Mouse (Mus musculus): ENCODE measurements at regions not wholly inside any gene's neighbourhood (a gene's known extent, or its start where the extent isn't known, plus 50 kb on each side); places are given as distances from the start of the nearest gene placed in this dataset.

GRCm38 (mm10) chr13:71657898-71658297 lies 305.6 kb downstream of the Irx1 start:
- Histone ChIP-seq H3K9ac (ENCODE audit: control insufficient read depth, low read depth, low read length, poor library complexity, severe bottlenecking) (no peak overlapping the region), H3K36me3 (ENCODE audit: control insufficient read depth in 1 of 2, insufficient read depth in 2 of 2, low read length in 2 of 2) (no peaks in the 10 kb centered on the region), H3K4me1 (ENCODE audit: control insufficient read depth in 1 of 2, insufficient read depth in 2 of 2, low read length in 2 of 2) (no peaks in the 10 kb centered on the region), H3K4me3 (ENCODE audit: control insufficient read depth in 1 of 2, insufficient read depth in 1 of 2, low read depth in 2 of 2, low read length in 2 of 2) (no peak overlapping the region), H3K27me3 (ENCODE audit: control insufficient read depth in 1 of 2, insufficient read depth in 2 of 2, low read length in 2 of 2) (no peaks in the 10 kb centered on the region), H3K27ac (ENCODE audit: control insufficient read depth, low read depth, low read length) (no peak overlapping the region), H3K9me3 (replicated peaks; ENCODE audit: insufficient read depth, low read length) (no peaks in the 10 kb centered on the region), H3K79me2 (ENCODE audit: control insufficient read depth, insufficient read depth, low read length, poor library complexity) (no peaks in the 10 kb centered on the region)
- no peak for TF ChIP-seq TBP (IDR thresholded peaks at IDR 0.05; ENCODE audit: low read depth, low read length)
- TF ChIP-seq SIN3A (IDR thresholded peaks at IDR 0.05; ENCODE audit: low read length): no peak
- TF ChIP-seq CHD1 (IDR thresholded peaks at IDR 0.05; ENCODE audit: low read depth, low read length): no peak
- no peak for TF ChIP-seq POLR2A (IDR thresholded peaks at IDR 0.05; ENCODE audit: control insufficient read depth in 1 of 2, insufficient read depth in 1 of 2, low read depth in 1 of 2, low read length in 2 of 2, poor library complexity in 1 of 2)
- no peak for TF ChIP-seq RCOR1 (IDR thresholded peaks at IDR 0.05; ENCODE audit: low read depth, low read length)
- TF ChIP-seq ZC3H11A (IDR thresholded peaks at IDR 0.05; ENCODE audit: low read depth, low read length): no peak
- TF ChIP-seq MAX (IDR thresholded peaks at IDR 0.05; ENCODE audit: low read length): no peak
- no peak for TF ChIP-seq HCFC1 (IDR thresholded peaks at IDR 0.05; ENCODE audit: low read depth, low read length)
- TF ChIP-seq POLR2AphosphoS5 (IDR thresholded peaks at IDR 0.05; ENCODE audit: borderline replicate concordance, low read depth, low read length): no peak
- no peak for TF ChIP-seq BHLHE40 (IDR thresholded peaks at IDR 0.05; ENCODE audit: borderline replicate concordance, low read depth, low read length)
- TF ChIP-seq SMC3 (IDR thresholded peaks at IDR 0.05; ENCODE audit: low read depth, low read length): no peak
- no peak for TF ChIP-seq MAZ (IDR thresholded peaks at IDR 0.05; ENCODE audit: low read depth, low read length)
- TF ChIP-seq GATA1 (IDR thresholded peaks at IDR 0.05; ENCODE audit: low read depth, low read length): no peak
- TF ChIP-seq ZKSCAN1 (IDR thresholded peaks at IDR 0.05; ENCODE audit: low read depth, low read length): no peak
- TF ChIP-seq GABPA (IDR thresholded peaks at IDR 0.05; ENCODE audit: low read depth, low read length): no peak
- no peak for TF ChIP-seq UBTF (IDR thresholded peaks at IDR 0.05; ENCODE audit: borderline replicate concordance, insufficient read depth, low read depth, low read length)
- no peak for TF ChIP-seq JUND (IDR thresholded peaks at IDR 0.05; ENCODE audit: low read depth, low read length)
- no peak for DNase-seq (ENCODE audit: low read depth, low spot score)

GRCm38 (mm10) chr13:71653939-71654467 lies 309.5 kb downstream of the Irx1 start:
- H3K4me3 ChIP-seq (ENCODE audit: control insufficient read depth in 1 of 2, insufficient read depth in 1 of 2, low read depth in 2 of 2, low read length in 2 of 2): no peak overlapping the region
- no peak for TF ChIP-seq MYB (IDR thresholded peaks at IDR 0.05; ENCODE audit: low read depth, low read length)
- TF ChIP-seq SIN3A (IDR thresholded peaks at IDR 0.05; ENCODE audit: low read length): no peak
- no peak for TF ChIP-seq TCF12 (IDR thresholded peaks at IDR 0.05; ENCODE audit: low read depth, low read length)
- no peak for TF ChIP-seq CHD2 (IDR thresholded peaks at IDR 0.05; ENCODE audit: low read length)
- no peak for TF ChIP-seq MAX (IDR thresholded peaks at IDR 0.05; ENCODE audit: low read length)
- H3K4me1 ChIP-seq (ENCODE audit: control insufficient read depth in 1 of 2, insufficient read depth in 2 of 2, low read length in 2 of 2): no peaks in the 10 kb centered on the region
- H3K9ac ChIP-seq (ENCODE audit: control insufficient read depth, low read depth, low read length, poor library complexity, severe bottlenecking): no peak overlapping the region
- DNase-seq (ENCODE audit: low read depth, low spot score): no peak
- H3K79me2 ChIP-seq (ENCODE audit: control insufficient read depth, insufficient read depth, low read length, poor library complexity): no peaks in the 10 kb centered on the region
- H3K36me3 ChIP-seq (ENCODE audit: control insufficient read depth in 1 of 2, insufficient read depth in 2 of 2, low read length in 2 of 2): no peaks in the 10 kb centered on the region
- no peaks in the 10 kb centered on the region for H3K27me3 ChIP-seq (ENCODE audit: control insufficient read depth in 1 of 2, insufficient read depth in 2 of 2, low read length in 2 of 2)
- H3K9me3 ChIP-seq (replicated peaks; ENCODE audit: insufficient read depth, low read length): no peaks in the 10 kb centered on the region
- H3K27ac ChIP-seq (ENCODE audit: control insufficient read depth, low read depth, low read length): no peak overlapping the region
